Mouse (Mus musculus): ENCODE results near the gene Arl4c.

DNA sequence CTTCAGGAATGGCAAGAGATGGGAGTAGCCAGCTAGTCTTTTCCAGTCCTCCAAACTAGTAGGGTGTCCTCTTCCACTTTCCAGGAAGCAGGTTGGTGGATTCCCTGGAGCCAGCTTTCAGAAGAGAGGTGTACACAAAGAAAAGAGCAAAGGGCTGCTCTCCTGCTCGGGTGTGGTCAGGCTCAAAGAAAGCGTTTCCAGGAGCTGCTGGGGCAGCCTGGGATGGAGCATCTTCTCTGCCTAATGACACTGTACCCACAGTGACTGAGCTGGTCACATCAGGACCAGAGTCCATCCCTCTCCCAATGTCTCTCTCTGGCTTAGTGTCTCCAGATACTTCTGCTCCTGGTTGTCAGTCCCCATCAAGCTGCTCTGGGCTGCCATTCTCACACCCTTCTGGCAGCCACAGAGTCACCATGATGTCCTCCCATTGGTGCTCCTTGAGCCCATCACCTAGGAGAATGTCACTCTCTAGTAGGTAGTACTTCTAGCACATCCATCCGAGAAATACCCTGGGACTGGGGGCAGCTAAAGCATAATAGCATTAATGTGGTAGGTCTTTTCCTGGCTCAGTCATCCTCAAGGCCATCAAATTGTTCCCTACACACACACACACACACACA lies 46.4 kb downstream of the Arl4c start:
- TF ChIP-seq TAL1 (IDR thresholded peaks at IDR 0.05; ENCODE audit: low read length) (no peak), GATA1 (IDR thresholded peaks at IDR 0.05; ENCODE audit: low read length) (no peak)
